Mouse (Mus musculus) intestine, embryonic 15.5 days (tissue): ENCODE results near the gene Kctd18. TPM values are rescaled to one million over a fixed set of nuclear protein-coding genes. Genes with fewer than 3 reads are reported as not detected.
A peak's percentile ranks its signal among the peaks of the same experiment; 100 is the strongest.

ENCODE experiments used
- ATAC-seq: fragments of 200-750 bp; cut with Nextera tagmentation; 2 replicates; pipeline ENCODE4 v1.8.0; 2017; ENCODE audit warnings: moderate TSS enrichment, moderate library complexity
- H3K27ac ChIP-seq: fragments of 300-500 bp; sonication (generic); 2 replicates; pipeline ENCODE4 v1.5.1; 2015; ENCODE audit warnings: mild to moderate bottlenecking, inconsistent platforms
- H3K27me3 ChIP-seq: fragments of 300-500 bp; sonication (generic); replicated peaks from 2 replicates; pipeline ENCODE4 v1.6.1; 2015; ENCODE audit warnings: inconsistent platforms
- H3K36me3 ChIP-seq: fragments of 300-500 bp; sonication (generic); 2 replicates; pipeline ENCODE4 v1.6.1; 2015; ENCODE audit warnings: inconsistent platforms
- H3K4me1 ChIP-seq: fragments of 300-500 bp; sonication (generic); replicated peaks from 2 replicates; pipeline ENCODE4 v1.6.1; 2015; ENCODE audit warnings: inconsistent platforms
- H3K4me2 ChIP-seq: fragments of 300-500 bp; sonication (generic); replicated peaks from 2 replicates; pipeline ENCODE4 v1.6.1; 2015; ENCODE audit warnings: mild to moderate bottlenecking, inconsistent platforms
- H3K4me3 ChIP-seq: fragments of 300-500 bp; sonication (generic); replicated peaks from 2 replicates; pipeline ENCODE4 v1.5.1; 2015; ENCODE audit warnings: inconsistent platforms
- H3K9ac ChIP-seq: fragments of 300-500 bp; sonication (generic); 2 replicates; pipeline ENCODE4 v1.6.1; 2015; ENCODE audit warnings: inconsistent platforms
- H3K9me3 ChIP-seq: fragments of 300-500 bp; sonication (generic); 2 replicates; pipeline ENCODE4 v1.6.1; 2016; ENCODE audit warnings: inconsistent platforms
- WGBS: fragments of 180-500 bp; shearing (Covaris S2); methylation state at CpG from one replicate; pipeline ENCODE4 v1.1.7; 2015; 5-methylcytosine and 5-hydroxymethylcytosine counted together
- polyA plus RNA-seq: library from polyadenylated mRNA; unstranded; fragments of >200 nt; fragmentation: Nextera tagmentation; extraction: Ambion mirVana; gene quantifications from 2 replicates; pipeline ENCODE4 v1.2.1, GENCODE M21; 2015

Gene Kctd18
- polyA plus RNA-seq, 1 experiment from 2014 or later, result 10.4 TPM

DNA sequence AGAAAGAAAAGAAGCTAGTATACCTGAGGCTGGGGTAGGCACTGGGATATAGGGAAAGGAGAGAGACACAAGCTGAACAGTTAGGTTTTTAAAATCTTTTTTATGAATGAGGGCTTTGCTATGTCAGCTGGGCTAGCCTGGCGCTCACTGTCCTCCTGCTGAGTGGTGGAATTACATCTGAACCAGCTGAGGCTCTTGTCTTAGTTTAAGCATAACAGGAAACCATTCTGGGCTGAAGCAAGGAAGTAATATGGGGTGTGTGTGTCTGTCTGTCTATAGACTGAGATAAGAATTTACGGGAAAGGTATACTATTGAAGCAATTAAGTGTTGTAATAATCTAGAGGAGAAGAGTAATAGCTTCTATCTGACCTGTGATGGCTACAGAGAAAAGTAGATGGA, 47.2 kb downstream of the Kctd18 start:
- no peaks in the 10 kb centered on the region for H3K36me3 ChIP-seq
- H3K9ac ChIP-seq, result no peak overlapping the region
- no peak overlapping the region for H3K27ac ChIP-seq
- H3K27me3 ChIP-seq, result no peaks in the 10 kb centered on the region
- 0 out of 2 replicates have a peak, but pooled peaks cover 3% of the 10 kb centered on the region for H3K4me1 ChIP-seq
- no peaks in the 10 kb centered on the region for H3K9me3 ChIP-seq
- WGBS, result 83% methylated on average over 2 of the region's 2 CpGs
- no peak for ATAC-seq
- no peak overlapping the region for H3K4me3 ChIP-seq
- H3K4me2 ChIP-seq, result no peak overlapping the region

DNA sequence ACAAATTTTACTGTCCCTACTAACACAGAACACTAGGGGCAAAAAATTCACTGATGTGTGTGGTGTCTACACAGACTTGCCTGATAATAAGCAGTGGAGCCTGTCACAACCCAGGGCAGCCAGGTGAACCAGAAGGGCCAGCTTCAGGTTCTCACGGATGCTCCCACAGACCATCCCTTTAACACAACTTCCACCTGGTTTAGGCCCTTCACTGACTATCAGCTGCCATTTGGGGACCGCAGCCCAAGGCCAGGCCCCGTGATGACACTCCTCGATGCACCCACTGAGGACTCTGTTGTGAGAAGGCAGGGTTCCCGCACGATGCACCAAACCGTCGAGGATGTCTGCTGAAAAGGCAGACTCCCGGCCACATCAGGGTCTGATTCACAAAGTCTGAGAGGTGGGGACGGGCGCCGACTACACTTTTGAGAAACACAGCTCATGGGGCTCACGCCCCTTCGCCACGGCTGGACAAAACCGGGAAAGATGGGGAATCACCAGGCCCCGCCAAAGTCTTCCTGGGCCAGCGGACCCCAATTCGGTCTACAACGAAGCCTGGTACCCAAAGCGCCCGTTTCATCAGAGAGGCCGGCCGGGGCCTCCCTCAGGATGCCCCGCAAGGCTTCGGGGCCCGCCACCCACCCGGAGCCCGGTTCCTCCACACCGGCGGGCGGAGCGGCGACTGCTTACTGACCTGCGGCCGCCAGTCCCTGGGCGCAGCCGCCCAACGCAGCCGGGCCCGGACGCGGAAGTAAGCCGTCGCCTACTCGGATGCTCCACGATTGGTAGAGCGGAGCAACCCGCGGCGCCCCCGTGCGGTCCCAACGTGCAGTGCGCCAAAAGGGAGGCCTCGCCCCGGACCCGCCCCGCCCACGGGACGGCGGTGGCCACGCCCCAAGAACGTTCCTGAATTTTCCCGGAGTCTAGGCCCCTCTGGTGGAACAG, 49.2 kb downstream of the Kctd18 start:
- H3K9me3 ChIP-seq, result no peaks in the 10 kb centered on the region
- H3K27me3 ChIP-seq, result no peaks in the 10 kb centered on the region
- H3K4me3 ChIP-seq, result peak overlapping the region; percentile 83
- peak; percentile 98 for ATAC-seq
- H3K36me3 ChIP-seq, result peaks cover 3% of the 10 kb centered on the region; the same call in 1 of the 2 replicates
- under 1% methylated on average over 65 of the region's 65 CpGs for WGBS
- H3K4me1 ChIP-seq, result 0 out of 2 replicates have a peak, but pooled peaks cover 3% of the 10 kb centered on the region
- peak overlapping the region; percentile 71 for H3K27ac ChIP-seq
- H3K9ac ChIP-seq, result peak overlapping the region; percentile 90
- H3K4me2 ChIP-seq, result peak overlapping the region; percentile 75

DNA sequence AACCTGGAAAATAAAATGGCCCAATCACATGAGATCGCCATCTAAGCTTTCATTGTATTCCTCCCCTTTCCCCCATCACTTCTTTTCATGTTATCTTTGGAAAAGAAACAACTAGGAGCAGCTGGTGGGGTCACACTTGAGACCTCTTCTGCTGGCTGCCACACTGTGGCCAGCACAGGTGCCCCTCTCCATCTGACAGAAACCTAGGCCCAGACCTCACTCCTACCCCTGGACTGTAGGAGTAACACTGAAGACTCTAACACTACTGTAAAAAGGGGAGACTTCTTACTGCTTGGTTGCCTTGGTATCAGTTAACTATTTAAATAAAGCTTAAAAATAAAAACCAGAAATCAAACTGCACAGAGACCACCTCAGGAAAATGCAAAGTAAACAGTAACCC, 63.0 kb downstream of the Kctd18 start:
- ATAC-seq, result no peak
- H3K9me3 ChIP-seq, result no peaks in the 10 kb centered on the region
- H3K4me3 ChIP-seq, result no peak overlapping the region
- H3K27ac ChIP-seq, result no peak overlapping the region
- 97% methylated on average over 1 of the region's 1 CpGs for WGBS
- H3K36me3 ChIP-seq, result 0 out of 2 replicates have a peak, but pooled peaks cover 8% of the 10 kb centered on the region
- no peak overlapping the region for H3K9ac ChIP-seq
- H3K27me3 ChIP-seq, result no peaks in the 10 kb centered on the region
- no peak overlapping the region for H3K4me2 ChIP-seq
- H3K4me1 ChIP-seq, result no peaks in the 10 kb centered on the region

DNA sequence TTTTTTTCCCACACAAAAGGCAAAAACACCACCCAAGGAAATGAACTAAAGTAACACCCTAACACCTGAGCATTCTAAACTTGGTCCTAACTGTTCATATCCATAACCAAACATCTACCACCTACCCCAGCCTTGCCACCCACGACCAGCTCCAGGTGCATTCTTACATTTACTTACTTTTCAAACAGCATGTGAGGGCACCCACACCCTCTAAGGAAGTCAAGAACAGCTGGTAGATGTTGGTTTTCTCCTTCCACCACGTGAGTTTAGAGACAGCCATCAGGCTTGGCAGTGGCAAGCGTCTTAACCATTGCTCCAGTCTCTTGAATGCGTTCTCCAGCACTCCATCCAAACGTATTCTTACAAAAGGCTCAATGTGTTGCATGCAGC, 64.4 kb downstream of the Kctd18 start:
- 0 out of 2 replicates have a peak, but pooled peaks cover 4% of the 10 kb centered on the region for H3K36me3 ChIP-seq
- H3K27me3 ChIP-seq, result no peaks in the 10 kb centered on the region
- 87% methylated on average over 5 of the region's 5 CpGs for WGBS
- no peaks in the 10 kb centered on the region for H3K4me1 ChIP-seq
- H3K27ac ChIP-seq, result no peak overlapping the region
- H3K4me2 ChIP-seq, result no peak overlapping the region
- ATAC-seq, result no peak
- no peaks in the 10 kb centered on the region for H3K9me3 ChIP-seq
- H3K4me3 ChIP-seq, result no peak overlapping the region
- no peak overlapping the region for H3K9ac ChIP-seq

DNA sequence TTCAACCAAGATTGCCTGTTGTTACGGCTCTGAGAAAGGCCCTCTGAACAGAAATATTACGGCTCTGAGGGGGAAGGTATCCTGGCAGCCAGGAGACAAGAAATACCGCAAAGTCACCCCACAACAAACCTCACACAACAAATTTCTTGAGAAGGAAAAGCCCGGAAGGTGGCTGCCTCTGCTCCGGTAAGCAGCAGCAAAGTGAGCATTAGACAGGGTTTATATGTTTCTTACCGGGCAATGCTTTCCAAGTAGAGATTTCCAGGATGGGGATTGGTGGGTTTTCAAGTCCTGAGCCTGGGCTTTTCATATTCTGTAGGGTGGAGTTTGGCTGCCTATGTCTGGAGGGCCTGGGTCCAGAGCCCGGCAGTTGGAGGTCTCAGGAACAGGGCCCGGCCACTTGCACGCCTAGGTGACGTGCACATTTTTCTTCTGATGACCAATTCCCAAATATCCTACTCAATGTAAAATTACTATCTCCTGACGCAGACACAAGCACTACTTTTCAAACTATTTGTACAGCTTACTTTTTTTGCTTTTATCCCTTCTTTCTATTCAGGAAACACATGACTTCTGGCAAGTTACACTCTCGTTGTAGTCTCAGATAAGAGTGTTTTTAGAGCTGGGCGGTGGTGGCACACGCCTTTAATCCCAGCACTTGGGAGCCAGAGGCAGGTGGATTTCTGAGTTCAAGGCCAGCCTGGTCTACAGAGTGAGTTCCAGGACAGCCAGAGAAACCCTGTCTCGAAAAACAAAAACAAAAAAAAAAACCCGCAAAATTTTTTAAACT, 65.0 kb downstream of the Kctd18 start:
- WGBS, result 84% methylated on average over 16 of the region's 16 CpGs
- Histone ChIP-seq H3K4me2 (no peak overlapping the region), H3K9ac (no peak overlapping the region), H3K36me3 (0 out of 2 replicates have a peak, but pooled peaks cover 3% of the 10 kb centered on the region), H3K27ac (no peak overlapping the region), H3K9me3 (no peaks in the 10 kb centered on the region), H3K27me3 (no peaks in the 10 kb centered on the region), H3K4me1 (no peaks in the 10 kb centered on the region), H3K4me3 (no peak overlapping the region)
- no peak for ATAC-seq

DNA sequence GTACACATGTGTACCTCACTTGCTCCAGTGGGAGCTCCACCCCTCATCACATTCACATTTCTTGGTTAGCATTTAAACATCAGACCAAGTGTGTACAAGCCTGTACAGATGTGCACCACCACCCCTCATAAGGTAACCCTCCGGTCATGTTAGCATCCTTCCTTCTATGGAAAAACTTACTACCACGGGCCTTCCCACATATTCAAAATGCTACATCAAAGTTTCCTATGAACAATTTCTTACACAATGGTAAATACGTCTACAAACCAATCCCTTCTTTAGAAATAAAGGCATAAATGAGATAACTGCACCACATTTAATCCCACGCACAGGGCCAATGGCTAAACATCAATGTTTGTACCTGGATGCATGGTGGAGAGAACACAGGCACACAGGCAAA, 66.2 kb downstream of the Kctd18 start:
- H3K27me3 ChIP-seq, result no peaks in the 10 kb centered on the region
- H3K4me2 ChIP-seq, result no peak overlapping the region
- no peaks in the 10 kb centered on the region for H3K9me3 ChIP-seq
- H3K4me1 ChIP-seq, result no peaks in the 10 kb centered on the region
- 0 out of 2 replicates have a peak, but pooled peaks cover 3% of the 10 kb centered on the region for H3K36me3 ChIP-seq
- no peak overlapping the region for H3K9ac ChIP-seq
- ATAC-seq, result no peak
- 96% methylated on average over 4 of the region's 4 CpGs for WGBS
- H3K4me3 ChIP-seq, result no peak overlapping the region
- no peak overlapping the region for H3K27ac ChIP-seq

DNA sequence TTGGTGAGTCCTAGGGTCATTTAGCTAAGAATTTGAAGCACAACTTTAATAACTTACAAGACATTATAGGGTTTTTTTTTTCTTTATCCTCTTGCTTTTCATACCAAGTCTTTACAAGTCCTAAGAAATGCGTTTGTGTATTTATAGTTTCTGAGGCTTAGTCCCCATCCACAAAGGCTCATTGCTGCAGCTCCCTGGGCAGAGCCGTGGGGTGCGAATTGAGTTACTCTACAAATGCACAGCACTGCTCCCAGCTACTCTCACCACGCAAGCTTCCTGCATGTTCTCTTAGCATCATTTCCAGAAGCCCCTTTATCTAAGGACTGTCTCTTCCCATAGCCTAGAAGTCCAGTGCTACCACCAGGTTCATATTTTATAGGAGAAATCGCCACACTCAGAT, 69.0 kb downstream of the Kctd18 start:
- H3K36me3 ChIP-seq, result no peaks in the 10 kb centered on the region
- no peak for ATAC-seq
- no peaks in the 10 kb centered on the region for H3K27me3 ChIP-seq
- no peak overlapping the region for H3K4me3 ChIP-seq
- no peaks in the 10 kb centered on the region for H3K9me3 ChIP-seq
- H3K4me2 ChIP-seq, result no peak overlapping the region
- WGBS, result 82% methylated on average over 5 of the region's 5 CpGs
- H3K27ac ChIP-seq, result no peak overlapping the region
- no peaks in the 10 kb centered on the region for H3K4me1 ChIP-seq
- no peak overlapping the region for H3K9ac ChIP-seq

DNA sequence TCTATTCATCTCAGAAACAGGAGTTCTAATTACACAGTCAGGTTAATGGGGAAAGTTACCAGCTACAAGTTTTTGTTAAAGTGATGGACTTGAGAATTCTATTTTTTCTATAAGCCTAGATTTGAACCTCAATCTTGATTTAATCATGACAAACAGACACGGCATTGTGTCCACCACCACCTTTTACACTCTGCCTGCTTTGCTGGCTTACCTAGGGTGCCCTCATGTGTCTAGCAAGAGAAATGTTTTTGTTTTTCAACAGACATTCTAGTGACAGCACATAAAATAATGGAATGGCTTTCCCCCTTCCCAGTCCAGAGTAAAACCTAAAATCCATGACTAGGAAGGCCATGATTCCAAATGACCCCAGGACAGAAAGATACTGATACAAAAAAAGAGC, 69.6 kb downstream of the Kctd18 start:
- Histone ChIP-seq H3K4me2 (no peak overlapping the region), H3K36me3 (no peaks in the 10 kb centered on the region), H3K9me3 (no peaks in the 10 kb centered on the region), H3K4me3 (no peak overlapping the region), H3K9ac (no peak overlapping the region), H3K4me1 (no peaks in the 10 kb centered on the region), H3K27me3 (no peaks in the 10 kb centered on the region), H3K27ac (no peak overlapping the region)
- 22% methylated on average over 1 of the region's 1 CpGs for WGBS
- ATAC-seq, result no peak

DNA sequence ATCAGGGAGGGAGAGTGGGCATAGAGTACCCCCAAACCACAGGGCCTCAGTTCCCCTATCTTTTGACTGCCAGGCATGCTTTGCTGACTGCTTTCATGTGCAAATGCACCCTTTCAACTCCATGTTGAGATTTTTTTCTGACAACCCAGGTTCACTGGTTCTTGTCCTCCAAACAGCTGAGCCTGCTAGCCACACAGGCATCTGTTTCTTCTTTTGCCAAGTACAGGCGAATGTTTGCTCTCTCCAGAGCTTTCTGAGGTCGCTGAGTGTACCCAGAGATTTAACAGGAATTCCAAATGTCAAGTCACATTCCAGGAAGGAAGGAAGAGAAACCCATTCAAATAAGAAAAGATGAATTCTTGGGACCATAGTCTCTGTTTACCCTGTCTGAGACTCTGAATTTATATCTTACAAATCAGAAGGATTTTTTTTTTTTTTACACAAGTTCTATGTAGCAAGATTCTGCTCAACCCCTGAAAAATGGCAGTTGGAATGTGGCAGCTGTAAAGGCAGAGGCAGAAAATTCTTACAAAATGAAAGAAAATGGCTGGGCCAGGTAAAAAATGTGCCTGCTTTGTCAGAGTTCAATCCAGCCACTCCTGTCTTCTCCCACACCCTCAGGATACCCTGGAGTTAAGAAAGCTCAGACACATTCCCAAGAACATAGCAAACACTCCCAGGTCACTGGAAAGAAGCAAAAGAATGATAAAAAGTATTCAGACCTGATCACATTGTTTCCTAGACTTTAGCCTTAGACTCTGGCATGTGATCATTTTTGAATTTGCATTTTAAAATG, 71.0 kb downstream of the Kctd18 start:
- H3K4me1 ChIP-seq, result no peaks in the 10 kb centered on the region
- H3K9me3 ChIP-seq, result no peaks in the 10 kb centered on the region
- H3K27ac ChIP-seq, result no peak overlapping the region
- no peaks in the 10 kb centered on the region for H3K36me3 ChIP-seq
- no peak for ATAC-seq
- H3K9ac ChIP-seq, result no peak overlapping the region
- no peaks in the 10 kb centered on the region for H3K27me3 ChIP-seq
- H3K4me3 ChIP-seq, result no peak overlapping the region
- 18% methylated on average over 2 of the region's 2 CpGs for WGBS
- H3K4me2 ChIP-seq, result no peak overlapping the region

DNA sequence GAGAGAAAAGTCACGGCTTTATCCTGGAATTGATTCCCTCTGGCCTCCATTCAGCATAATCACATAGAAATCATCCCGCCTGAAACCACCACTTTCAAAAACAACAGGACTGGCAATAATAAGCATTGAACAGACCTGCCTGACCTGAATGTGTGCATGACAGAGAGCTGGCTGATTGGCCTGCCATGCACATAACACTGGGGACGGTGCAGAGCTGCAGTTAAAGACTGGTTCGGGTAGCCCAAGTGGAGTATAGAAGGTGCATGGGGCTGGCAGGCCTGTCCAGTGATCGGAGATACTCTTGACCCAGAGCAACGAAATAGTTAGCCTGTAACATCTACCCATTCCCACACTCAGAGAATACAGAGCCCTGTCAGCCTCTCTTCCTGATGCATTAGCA, 76.5 kb downstream of the Kctd18 start:
- Histone ChIP-seq H3K36me3 (no peaks in the 10 kb centered on the region), H3K9me3 (no peaks in the 10 kb centered on the region), H3K27me3 (no peaks in the 10 kb centered on the region), H3K27ac (no peak overlapping the region), H3K9ac (no peak overlapping the region), H3K4me1 (no peaks in the 10 kb centered on the region), H3K4me3 (no peak overlapping the region), H3K4me2 (no peak overlapping the region)
- no peak for ATAC-seq
- WGBS, result 92% methylated on average over 6 of the region's 6 CpGs

DNA sequence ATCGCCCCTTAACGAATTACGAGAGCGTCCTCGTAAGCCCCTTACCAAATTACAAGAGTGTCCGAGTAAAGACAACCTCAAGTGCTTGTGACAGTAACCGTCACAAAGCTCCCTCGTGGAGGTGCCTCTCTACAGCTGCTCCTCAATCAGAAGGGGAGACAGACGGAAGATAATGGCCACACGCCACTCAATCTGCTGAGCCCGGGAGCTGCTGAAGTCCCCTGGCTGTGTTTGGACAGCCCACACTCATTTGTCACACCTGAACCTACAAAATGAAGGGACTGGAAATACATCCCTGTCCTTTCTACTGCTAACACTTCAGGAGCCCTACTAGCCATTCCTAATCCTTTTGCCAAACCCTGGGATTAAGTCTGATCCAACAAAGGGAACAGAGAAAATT, 77.0 kb downstream of the Kctd18 start:
- no peak overlapping the region for H3K4me2 ChIP-seq
- no peaks in the 10 kb centered on the region for H3K27me3 ChIP-seq
- no peaks in the 10 kb centered on the region for H3K9me3 ChIP-seq
- 71% methylated on average over 11 of the region's 11 CpGs for WGBS
- H3K36me3 ChIP-seq, result no peaks in the 10 kb centered on the region
- no peak overlapping the region for H3K9ac ChIP-seq
- no peaks in the 10 kb centered on the region for H3K4me1 ChIP-seq
- H3K27ac ChIP-seq, result no peak overlapping the region
- H3K4me3 ChIP-seq, result no peak overlapping the region
- no peak for ATAC-seq

DNA sequence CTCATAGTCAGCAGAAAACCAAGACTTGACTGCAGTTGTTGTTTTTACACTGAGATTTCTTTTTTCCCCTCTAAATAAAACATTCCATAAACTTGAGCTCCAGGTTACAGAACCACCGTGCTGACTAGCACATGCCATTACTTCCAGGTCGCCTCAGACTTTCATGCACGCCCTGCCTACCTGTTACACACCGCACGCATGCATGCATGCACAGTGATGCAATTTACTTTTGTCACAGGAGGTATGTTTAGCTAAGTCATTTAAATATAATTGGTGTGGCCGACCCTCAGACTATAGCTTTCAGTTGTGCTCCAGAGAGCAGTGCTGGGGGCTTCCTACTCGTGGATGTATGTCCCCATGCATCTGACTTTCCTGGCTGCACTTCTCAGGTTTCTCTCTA, 77.7 kb downstream of the Kctd18 start:
- no peaks in the 10 kb centered on the region for H3K4me1 ChIP-seq
- H3K9ac ChIP-seq, result no peak overlapping the region
- H3K27me3 ChIP-seq, result no peaks in the 10 kb centered on the region
- H3K4me2 ChIP-seq, result no peak overlapping the region
- H3K4me3 ChIP-seq, result no peak overlapping the region
- no peak overlapping the region for H3K27ac ChIP-seq
- H3K9me3 ChIP-seq, result no peaks in the 10 kb centered on the region
- no peak for ATAC-seq
- H3K36me3 ChIP-seq, result no peaks in the 10 kb centered on the region
- WGBS, result 78% methylated on average over 7 of the region's 7 CpGs
